Mouse (Mus musculus) kidney, adult 2 months (tissue): ENCODE results near the gene Galns.

Source experiments
- CTCF ChIP-seq: fragments of 200-500 bp; conservative IDR thresholded peaks from 2 replicates; pipeline ENCODE4 v1.5.1; 2011; ENCODE audit warnings: low read depth, mild to moderate bottlenecking, control low read depth, low read length, moderate library complexity, mixed read lengths; ENCODE audit not compliant: insufficient read depth, insufficient read length
- POLR2A ChIP-seq: fragments of 200-500 bp; IDR thresholded peaks from one replicate; pipeline ENCODE4 v1.6.1; 2011; ENCODE audit warnings: low read depth, low read length, control low read depth

DNA sequence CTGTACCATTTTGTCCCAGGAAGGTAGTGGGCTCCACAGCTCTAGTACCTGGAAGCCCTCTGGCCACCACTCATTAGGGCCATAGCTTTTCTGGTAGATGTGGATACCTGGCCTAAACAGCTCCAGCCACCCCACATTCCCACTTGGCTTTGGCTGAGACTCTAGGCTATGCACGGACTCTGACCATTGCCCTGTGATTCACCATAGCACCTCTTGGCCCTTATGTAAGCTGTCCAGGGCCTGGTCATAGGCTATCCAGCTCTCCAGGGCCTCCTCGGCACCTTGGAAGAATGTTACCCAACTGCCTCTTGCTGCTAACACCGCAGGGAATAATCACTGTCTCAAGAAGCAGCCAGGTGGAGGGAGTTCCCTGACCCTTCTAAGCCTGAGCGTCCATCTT lies 82.1 kb downstream of the Galns start:
- TF ChIP-seq POLR2A (no peak), CTCF (no peak)
